Mouse (Mus musculus) neural tube, embryonic 11.5 days (tissue): ENCODE measurements around the gene Vps9d1. TPM values are rescaled to one million over a fixed set of nuclear protein-coding genes. Genes with fewer than 3 reads are reported as not detected.
"Not testable (repeated sequence)": the region's sequence is repeated elsewhere in the genome, so short reads cannot be mapped to it uniquely, and the experiment has no call there.

Source experiments
- ATAC-seq: fragments of 200-750 bp; cut with Nextera tagmentation; 2 replicates; pipeline ENCODE4 v1.8.0; 2017; ENCODE audit warnings: moderate number of reproducible peaks, mild to moderate bottlenecking, moderate TSS enrichment, moderate library complexity; ENCODE audit not compliant: insufficient read depth, low FRiP score, low TSS enrichment
- DNase-seq: peaks from one replicate; pipeline ENCODE4 v3.0.0-alpha.2; 2015; ENCODE audit warnings: low spot score
- H3K27ac ChIP-seq: fragments of 300-500 bp; sonication (generic); 2 replicates; pipeline ENCODE4 v1.5.1; 2014; ENCODE audit warnings: low read depth, mild to moderate bottlenecking, low read length
- H3K27me3 ChIP-seq: fragments of 300-500 bp; sonication (generic); 2 replicates; pipeline ENCODE4 v1.6.1; 2014; ENCODE audit warnings: mild to moderate bottlenecking, low read length, mixed read lengths; ENCODE audit not compliant: control insufficient read depth, insufficient read depth
- H3K36me3 ChIP-seq: fragments of 300-500 bp; sonication (generic); 2 replicates; pipeline ENCODE4 v1.6.1; 2014; ENCODE audit warnings: mild to moderate bottlenecking, low read length, moderate library complexity, mixed read lengths; ENCODE audit not compliant: control insufficient read depth, insufficient read depth
- H3K4me1 ChIP-seq: fragments of 300-500 bp; sonication (generic); 2 replicates; pipeline ENCODE4 v1.6.1; 2014; ENCODE audit warnings: low read length, mixed read lengths; ENCODE audit not compliant: control insufficient read depth, insufficient read depth
- H3K4me2 ChIP-seq: fragments of 300-500 bp; sonication (generic); 2 replicates; pipeline ENCODE4 v1.6.1; 2014; ENCODE audit warnings: low read depth, mild to moderate bottlenecking, moderate library complexity
- H3K4me3 ChIP-seq: fragments of 300-500 bp; sonication (generic); 2 replicates; pipeline ENCODE4 v1.5.1; 2014; ENCODE audit warnings: low read depth, low read length
- H3K9ac ChIP-seq: fragments of 300-500 bp; sonication (generic); 2 replicates; pipeline ENCODE4 v1.6.1; 2014; ENCODE audit warnings: mild to moderate bottlenecking, low read length
- H3K9me3 ChIP-seq: fragments of 300-500 bp; sonication (generic); 2 replicates; pipeline ENCODE4 v1.6.1; 2016; ENCODE audit warnings: low read length; ENCODE audit not compliant: control insufficient read depth
- WGBS: fragments of 180-500 bp; shearing (Covaris S2); extraction: QIAGEN DNeasy Blood & Tissue Kit; methylation state at CpG from one replicate; pipeline ENCODE4 v1.1.7; 2014; 5-methylcytosine and 5-hydroxymethylcytosine counted together
- polyA plus RNA-seq: library from polyadenylated mRNA; unstranded; fragments of >200 nt; fragmentation: Nextera tagmentation; extraction: Ambion mirVana; gene quantifications from 2 replicates; pipeline ENCODE4 v1.2.1, GENCODE M21; 2014

The Vps9d1 gene
- polyA plus RNA-seq, 1 experiment from 2014 or later: 26.4 TPM

DNA sequence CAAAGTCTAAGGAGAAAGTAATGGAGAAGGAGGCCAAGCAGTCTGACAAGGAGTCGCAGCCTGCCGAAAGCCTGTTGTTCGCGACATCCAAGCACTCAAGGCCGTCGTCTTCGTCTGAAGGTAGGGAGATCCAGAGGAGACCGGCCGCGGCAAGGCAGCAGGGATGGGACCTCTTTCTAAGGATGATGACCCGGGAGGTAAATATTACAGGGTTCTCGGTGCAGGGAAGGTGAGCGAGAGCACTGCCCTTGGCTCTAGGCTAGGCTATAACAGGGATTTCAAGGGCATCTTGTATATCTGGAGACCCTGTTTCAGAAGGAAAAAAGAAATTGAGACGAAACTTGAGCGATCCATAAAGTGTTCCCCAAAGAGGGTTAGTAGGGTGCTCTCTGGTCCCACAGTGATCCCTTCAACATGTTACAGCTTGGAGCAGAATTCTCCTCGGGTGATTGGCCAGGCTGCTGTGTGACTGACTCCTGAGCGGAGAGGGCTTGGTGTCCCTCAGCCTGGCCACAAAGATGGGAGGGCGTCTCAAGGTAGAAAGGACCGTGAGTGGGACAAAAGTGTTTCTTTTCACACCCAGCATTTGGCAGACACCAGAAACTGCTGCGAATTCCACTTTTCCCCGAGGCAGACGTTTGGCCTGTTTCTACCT lies 40.9 kb downstream of the Vps9d1 start:
- no peak; the same call in 1 of the 2 replicates for ATAC-seq
- Histone ChIP-seq H3K27ac (peak overlapping the region; percentile 67), H3K4me2 (peak overlapping the region; percentile 75), H3K36me3 (0 out of 2 replicates have a peak, but pooled peaks cover 2% of the 10 kb centered on the region), H3K9me3 (no peaks in the 10 kb centered on the region), H3K9ac (peak overlapping the region; percentile 94), H3K27me3 (no peaks in the 10 kb centered on the region), H3K4me3 (peak overlapping the region; percentile 94), H3K4me1 (peaks cover 10% of the 10 kb centered on the region)
- DNase-seq: no peak
- WGBS: 18% methylated on average over 22 of the region's 22 CpGs

DNA sequence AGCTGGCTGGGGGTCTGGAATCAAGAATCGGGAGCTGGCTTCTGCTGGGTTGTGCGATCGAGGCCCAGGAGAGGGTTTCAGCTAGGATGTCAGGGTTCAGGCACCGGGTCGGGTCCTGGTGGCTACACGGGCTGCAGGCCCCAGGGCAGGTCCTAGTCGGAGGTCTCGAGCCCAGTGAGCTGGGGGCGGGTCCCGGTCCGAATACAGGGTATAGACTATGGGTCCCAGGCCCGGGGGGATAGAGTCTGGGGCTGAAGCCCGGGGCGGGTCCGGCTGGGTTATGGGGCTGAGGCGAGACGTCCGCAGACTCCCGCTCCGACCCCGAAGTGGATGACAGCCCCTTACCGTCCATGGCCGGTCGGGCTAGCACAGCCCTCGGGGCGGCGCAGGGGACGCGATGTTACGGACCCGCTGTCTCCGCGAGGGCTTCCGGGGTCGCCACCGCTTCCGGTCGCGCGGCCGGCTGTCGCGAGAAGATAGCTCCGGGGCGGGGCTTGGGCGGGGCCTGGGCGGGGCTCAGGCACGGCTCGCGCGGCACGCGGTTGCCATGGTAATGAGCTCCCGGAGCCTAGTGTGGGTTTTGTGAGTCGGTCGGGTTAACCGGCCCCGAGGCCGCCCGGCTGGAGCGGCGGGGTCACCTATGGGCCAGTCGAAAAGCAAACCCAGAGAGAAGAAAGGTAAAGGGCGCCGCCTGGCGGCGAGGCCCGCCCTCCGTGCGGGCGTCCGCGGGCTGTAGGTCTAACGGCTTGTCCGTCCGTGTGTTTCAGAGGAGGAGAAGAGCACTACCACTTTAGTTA lies 41.6 kb downstream of the Vps9d1 start, which contains the start of the genes Chmp1a and Spata33:
Gene Chmp1a (minus strand): TSS at position 443 of the 797 bp plus-strand sequence.
Gene Spata33 (plus strand): TSS at position 512 of the 797 bp plus-strand sequence.
- Histone ChIP-seq H3K27ac (peak within 1 kb of the TSS; percentile 67), H3K4me3 (peak within 1 kb of the TSS; percentile 94), H3K9me3 (no peaks in the 10 kb centered on the region), H3K36me3 (0 out of 2 replicates have a peak, but pooled peaks cover 5% of the 10 kb centered on the region), H3K9ac (peak within 1 kb of the TSS; percentile 94), H3K4me1 (peaks cover 10% of the 10 kb centered on the region), H3K27me3 (no peaks in the 10 kb centered on the region), H3K4me2 (peak within 1 kb of the TSS; percentile 86)
- DNase-seq: peak; percentile 97
- ATAC-seq: peak; percentile 97
- WGBS: 1% methylated on average over 62 of the region's 76 CpGs

DNA sequence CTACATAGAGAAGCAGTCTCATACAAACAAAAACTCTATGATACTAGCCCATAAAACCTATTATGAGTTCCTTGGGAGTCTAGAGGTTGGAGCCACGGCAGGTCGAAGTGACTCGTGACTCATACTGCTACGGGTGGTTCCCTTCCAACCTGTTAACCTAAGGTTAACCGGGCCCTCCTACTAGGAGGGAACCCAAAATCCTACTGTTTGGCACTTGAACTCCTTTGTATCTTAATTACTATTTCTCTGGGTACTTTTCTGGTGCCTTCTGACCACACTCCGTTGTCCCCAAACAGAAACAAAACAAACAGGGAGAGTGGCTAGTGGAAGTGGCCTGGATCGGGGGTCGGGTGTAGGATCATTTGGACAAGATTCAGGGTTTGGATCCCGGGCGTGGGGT lies 42.3 kb downstream of the Vps9d1 start:
- WGBS: 49% methylated on average over 10 of the region's 10 CpGs
- no peak for ATAC-seq
- peak overlapping the region; percentile 86 for H3K4me2 ChIP-seq
- 0 out of 2 replicates have a peak, but pooled peaks cover 5% of the 10 kb centered on the region for H3K36me3 ChIP-seq
- H3K27me3 ChIP-seq: no peaks in the 10 kb centered on the region
- H3K4me1 ChIP-seq: peaks cover 10% of the 10 kb centered on the region
- peak overlapping the region; percentile 94 for H3K9ac ChIP-seq
- H3K27ac ChIP-seq: no peak overlapping the region
- no peaks in the 10 kb centered on the region for H3K9me3 ChIP-seq
- no peak for DNase-seq
- H3K4me3 ChIP-seq: peak overlapping the region; percentile 94

DNA sequence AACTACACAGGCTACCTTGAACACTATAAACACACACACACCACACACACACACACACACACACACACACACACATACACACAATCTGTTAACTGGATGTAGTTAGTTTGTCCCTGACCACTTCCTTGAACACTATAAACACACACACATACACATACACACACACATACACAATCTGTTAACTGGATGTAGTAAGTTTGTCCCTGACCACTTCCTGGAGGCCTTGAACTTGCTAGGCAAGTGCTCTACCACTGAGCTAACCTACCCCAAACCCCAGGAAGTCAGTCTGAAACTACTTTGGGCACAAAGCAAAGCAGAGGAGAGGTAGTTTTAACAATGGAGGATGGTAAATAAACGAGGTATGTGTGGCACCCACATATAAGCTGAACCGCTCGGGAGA lies 50.6 kb downstream of the Vps9d1 start:
- H3K4me3 ChIP-seq: no peak overlapping the region
- no peaks in the 10 kb centered on the region for H3K9me3 ChIP-seq
- ATAC-seq (no peak), DNase-seq (no peak)
- H3K27me3 ChIP-seq: no peaks in the 10 kb centered on the region
- no peak overlapping the region for H3K4me2 ChIP-seq
- no peak overlapping the region for H3K9ac ChIP-seq
- no peaks in the 10 kb centered on the region for H3K4me1 ChIP-seq
- peaks cover 8% of the 10 kb centered on the region for H3K36me3 ChIP-seq
- H3K27ac ChIP-seq: no peak overlapping the region
- WGBS: 90% methylated on average over 3 of the region's 3 CpGs

DNA sequence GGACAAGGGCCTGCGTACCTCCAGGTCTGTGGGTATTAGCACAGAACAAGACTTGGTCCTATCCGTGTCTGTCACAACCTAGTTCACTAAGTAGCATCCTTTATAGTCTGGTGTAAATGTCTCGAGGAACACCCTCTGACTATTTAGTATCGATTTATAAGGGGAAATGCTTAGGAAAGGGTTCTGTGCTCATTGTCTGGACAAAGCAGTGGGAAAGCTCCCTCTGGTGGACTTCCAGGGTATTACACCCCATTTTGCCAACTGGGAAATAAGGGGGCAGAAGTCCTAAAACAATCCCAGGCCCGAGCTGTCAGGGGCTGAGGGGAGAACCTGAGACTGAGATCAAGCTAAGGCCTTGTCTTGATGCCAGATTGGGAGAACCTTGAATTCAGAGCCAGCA lies 51.9 kb downstream of the Vps9d1 start:
- Histone ChIP-seq H3K4me3 (no peak overlapping the region), H3K9ac (peak overlapping the region; percentile 24; the same call in 1 of the 2 replicates), H3K27ac (no peak overlapping the region), H3K9me3 (no peaks in the 10 kb centered on the region), H3K4me1 (no peaks in the 10 kb centered on the region), H3K4me2 (no peak overlapping the region), H3K36me3 (peaks cover 4% of the 10 kb centered on the region), H3K27me3 (no peaks in the 10 kb centered on the region)
- DNase-seq: peak; percentile 84
- 36% methylated on average over 5 of the region's 5 CpGs for WGBS
- ATAC-seq: no peak

DNA sequence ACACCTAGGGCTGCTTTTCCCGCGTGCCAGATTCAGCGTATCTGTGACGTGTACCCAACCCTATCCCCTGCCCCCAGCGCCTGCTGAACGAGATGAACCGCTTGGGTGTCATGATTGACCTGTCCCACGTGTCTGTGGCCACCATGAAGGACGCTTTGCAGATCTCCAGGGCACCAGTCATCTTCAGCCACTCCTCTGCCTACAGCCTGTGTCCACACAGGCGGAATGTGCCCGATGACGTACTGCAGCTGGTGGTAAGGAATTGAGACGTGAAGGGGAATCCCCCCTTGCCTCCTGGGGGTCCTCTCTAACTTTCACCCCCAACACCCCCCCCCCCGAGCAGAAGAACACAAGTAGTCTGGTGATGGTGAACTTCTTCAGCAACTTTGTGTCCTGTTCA lies 54.3 kb downstream of the Vps9d1 start:
- DNase-seq: no peak
- whole genome bisulfite sequencing: 74% methylated on average over 14 of the region's 14 CpGs

DNA sequence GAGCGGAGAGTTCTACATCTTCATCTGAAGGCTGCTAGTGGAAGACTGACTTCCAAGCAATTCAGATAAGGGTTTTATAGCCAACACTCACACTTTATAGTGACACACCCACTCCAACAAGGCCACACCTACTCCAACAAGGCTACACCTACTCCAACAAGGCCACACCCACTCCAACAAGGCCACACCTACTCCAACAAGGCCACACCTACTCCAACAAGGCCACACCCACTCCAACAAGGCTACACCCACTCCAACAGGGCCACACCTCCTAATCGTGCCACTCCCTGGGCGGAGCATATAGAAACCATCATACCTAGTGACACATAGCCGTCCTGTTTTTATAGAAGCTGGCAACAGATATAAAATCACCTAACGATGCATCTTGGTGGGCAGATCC lies 57.1 kb downstream of the Vps9d1 start:
- not testable (repeated sequence) for H3K9me3 ChIP-seq
- 79% methylated on average over 5 of the region's 5 CpGs for WGBS

More for the DNA sequence above, 54.3 kb downstream of the Vps9d1 start:
- no peaks in the 10 kb centered on the region for H3K4me1 ChIP-seq
- H3K36me3 ChIP-seq: no peaks in the 10 kb centered on the region
- no peak overlapping the region for H3K27ac ChIP-seq
- no peak for ATAC-seq
- H3K9ac ChIP-seq: no peak overlapping the region
- H3K4me3 ChIP-seq: no peak overlapping the region
- no peaks in the 10 kb centered on the region for H3K27me3 ChIP-seq
- H3K9me3 ChIP-seq: no peaks in the 10 kb centered on the region
- H3K4me2 ChIP-seq: no peak overlapping the region

DNA sequence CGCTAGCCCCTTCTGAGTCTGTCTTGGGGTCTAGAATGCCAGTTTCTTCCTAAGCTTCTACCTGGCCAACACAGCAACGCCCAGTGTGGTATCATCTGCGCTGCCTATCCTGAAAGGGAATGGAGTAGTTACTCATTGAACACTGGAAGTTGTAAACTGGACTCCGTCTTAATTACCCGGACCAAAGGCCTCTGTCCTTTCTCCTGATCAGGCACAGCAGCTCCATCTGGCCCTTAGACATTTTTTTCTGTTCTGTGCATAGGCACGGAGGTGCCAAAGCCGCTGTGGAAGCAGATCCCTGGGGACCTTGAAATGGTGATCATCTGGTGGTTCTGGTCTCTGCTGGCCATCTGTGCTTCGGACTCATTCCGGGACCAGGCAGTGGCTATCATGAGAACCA lies 60.4 kb downstream of the Vps9d1 start:
- Histone ChIP-seq H3K9ac (no peak overlapping the region), H3K36me3 (no peaks in the 10 kb centered on the region), H3K4me1 (no peaks in the 10 kb centered on the region), H3K4me2 (no peak overlapping the region), H3K4me3 (no peak overlapping the region), H3K27me3 (no peaks in the 10 kb centered on the region), H3K9me3 (no peaks in the 10 kb centered on the region), H3K27ac (no peak overlapping the region)
- 80% methylated on average over 9 of the region's 9 CpGs for WGBS
- no peak for ATAC-seq
- DNase-seq: no peak

More for the DNA sequence above, 57.1 kb downstream of the Vps9d1 start:
- H3K4me3 ChIP-seq, H3K36me3 ChIP-seq, H3K27me3 ChIP-seq, H3K4me2 ChIP-seq, ATAC-seq, H3K9ac ChIP-seq, H3K27ac ChIP-seq, DNase-seq, H3K4me1 ChIP-seq: not testable (repeated sequence)
